Mouse (Mus musculus) ZHBTc4 (cell line): Measurements from ENCODE around the gene Epas1.

Source experiments
- DNase-seq: peaks from one replicate; pipeline ENCODE4 v3.0.0-alpha.2; 2011; ENCODE audit warnings: low read depth, low spot score

The Epas1 gene

GRCm38 (mm10) chr17:86753130-86753821 lies at the start of gene Epas1:
TSS of gene Epas1 (plus strand) at chr17:86753700.
- DNase-seq: peak; percentile 95

GRCm38 (mm10) chr17:86705236-86705635 lies 48.3 kb upstream of the Epas1 start:
- no peak for DNase-seq

- DNase-seq: no peak
These were observed 47.0 kb upstream of the Epas1 start for GRCm38 (mm10) chr17:86706467-86706866.

- no peak for DNase-seq
These were observed 43.7 kb upstream of the Epas1 start for GRCm38 (mm10) chr17:86709803-86710202.

- DNase-seq: no peak
These were observed 43.1 kb upstream of the Epas1 start for GRCm38 (mm10) chr17:86710379-86710778.

GRCm38 (mm10) chr17:86711949-86712348 lies 41.6 kb upstream of the Epas1 start:
- no peak for DNase-seq

- DNase-seq: no peak
These were observed 40.9 kb upstream of the Epas1 start for GRCm38 (mm10) chr17:86712601-86713000.

- DNase-seq: peak; percentile 96
These were observed 39.9 kb upstream of the Epas1 start for GRCm38 (mm10) chr17:86713591-86713990.

- peak; percentile 42 for DNase-seq
These were observed 28.6 kb upstream of the Epas1 start for GRCm38 (mm10) chr17:86724786-86725415.

GRCm38 (mm10) chr17:86726480-86726879 lies 27.0 kb upstream of the Epas1 start:
- no peak for DNase-seq

- DNase-seq: no peak
These were observed 26.5 kb upstream of the Epas1 start for GRCm38 (mm10) chr17:86727031-86727430.

GRCm38 (mm10) chr17:86731273-86731672 lies 22.2 kb upstream of the Epas1 start:
- DNase-seq: no peak

- peak; percentile 88 for DNase-seq
These were observed 21.5 kb upstream of the Epas1 start for GRCm38 (mm10) chr17:86732024-86732423.

- no peak for DNase-seq
These were observed 21.0 kb upstream of the Epas1 start for GRCm38 (mm10) chr17:86732522-86732921.

- DNase-seq: no peak
These were observed 19.9 kb upstream of the Epas1 start for GRCm38 (mm10) chr17:86733644-86734043.

- DNase-seq: no peak
These were observed 15.0 kb upstream of the Epas1 start for GRCm38 (mm10) chr17:86738477-86738876.

- no peak for DNase-seq
These were observed 10.1 kb upstream of the Epas1 start for GRCm38 (mm10) chr17:86743351-86743941.

GRCm38 (mm10) chr17:86744943-86745342 lies 8.6 kb upstream of the Epas1 start:
- peak; percentile 74 for DNase-seq

GRCm38 (mm10) chr17:86751373-86751871 lies 2.1 kb upstream of the Epas1 start:
- DNase-seq: peak; percentile 70

GRCm38 (mm10) chr17:86753931-86754805 lies 668 bp downstream of the Epas1 start:
- DNase-seq: peak; percentile 94

GRCm38 (mm10) chr17:86754806-86755571 lies 1.5 kb downstream of the Epas1 start:
- DNase-seq: peak; percentile 48
